Mouse (Mus musculus) stomach, postnatal 0 days (tissue): ENCODE measurements at regions not wholly inside any gene's neighbourhood (a gene's known extent, or its start where the extent isn't known, plus 50 kb on each side); places are given as distances from the start of the nearest gene placed in this dataset.

ENCODE experiments used
- ATAC-seq: fragments of 200-750 bp; cut with Nextera tagmentation; 2 replicates; pipeline ENCODE4 v1.8.0; 2017; ENCODE audit not compliant: low FRiP score, low TSS enrichment
- DNase-seq: peaks from one replicate; pipeline ENCODE4 v3.0.0-alpha.2; 2016; ENCODE audit warnings: low spot score
- H3K27ac ChIP-seq: fragments of 300-500 bp; sonication (generic); replicated peaks from 2 replicates; pipeline ENCODE4 v1.5.1; 2014; ENCODE audit warnings: mild to moderate bottlenecking, control low read depth
- H3K27me3 ChIP-seq: fragments of 300-500 bp; sonication (generic); 2 replicates; pipeline ENCODE4 v1.6.1; 2014; ENCODE audit warnings: low read length; ENCODE audit not compliant: control insufficient read depth, insufficient read depth
- H3K36me3 ChIP-seq: fragments of 300-500 bp; sonication (generic); 2 replicates; pipeline ENCODE4 v1.6.1; 2014; ENCODE audit warnings: low read length, mixed read lengths; ENCODE audit not compliant: control insufficient read depth, insufficient read depth
- H3K4me1 ChIP-seq: fragments of 300-500 bp; sonication (generic); replicated peaks from 2 replicates; pipeline ENCODE4 v1.6.1; 2014; ENCODE audit warnings: antibody characterized with exemption; ENCODE audit not compliant: control insufficient read depth, insufficient read depth
- H3K4me2 ChIP-seq: fragments of 300-500 bp; sonication (generic); replicated peaks from 2 replicates; pipeline ENCODE4 v1.6.1; 2014; ENCODE audit warnings: low read depth, mild to moderate bottlenecking, control low read depth, moderate library complexity
- H3K4me3 ChIP-seq: fragments of 300-500 bp; sonication (generic); 2 replicates; pipeline ENCODE4 v1.5.1; 2014; ENCODE audit warnings: low read depth, low read length, control low read depth
- H3K9ac ChIP-seq: fragments of 300-500 bp; sonication (generic); 2 replicates; pipeline ENCODE4 v1.6.1; 2014; ENCODE audit warnings: mild to moderate bottlenecking, low read length, control low read depth, mixed read lengths
- H3K9me3 ChIP-seq: fragments of 300-500 bp; sonication (generic); 2 replicates; pipeline ENCODE4 v1.6.1; 2016; ENCODE audit warnings: low read length; ENCODE audit not compliant: control insufficient read depth
- CTCF ChIP-seq: IDR thresholded peaks from 2 replicates; pipeline ENCODE4 v1.5.1; 2016; ENCODE audit warnings: antibody characterized with exemption, low read depth, mild to moderate bottlenecking, moderate library complexity
- EP300 ChIP-seq: optimal IDR thresholded peaks from 2 replicates; pipeline ENCODE3; 2016; ENCODE audit warnings: antibody characterized with exemption
- WGBS: fragments of 180-500 bp; shearing (Covaris S2); extraction: QIAGEN DNeasy Blood & Tissue Kit; methylation state at CpG from one replicate; pipeline ENCODE4 v1.1.7; 2014; 5-methylcytosine and 5-hydroxymethylcytosine counted together

GRCm38 (mm10) chr14:111738943-111739342, 64.0 kb downstream of the Slitrk5 start:
- whole genome bisulfite sequencing = 69% methylated on average over 5 of the region's 5 CpGs
- no peak overlapping the region for H3K27ac ChIP-seq
- no peaks in the 10 kb centered on the region for H3K27me3 ChIP-seq
- H3K4me1 ChIP-seq = no peaks in the 10 kb centered on the region
- no peak for TF ChIP-seq CTCF
- no peak for TF ChIP-seq EP300
- no peak overlapping the region for H3K4me3 ChIP-seq
- H3K9ac ChIP-seq = no peak overlapping the region
- H3K4me2 ChIP-seq = no peak overlapping the region
- no peak for ATAC-seq
- H3K36me3 ChIP-seq = no peaks in the 10 kb centered on the region
- no peak for DNase-seq
- H3K9me3 ChIP-seq = no peaks in the 10 kb centered on the region

- Histone ChIP-seq H3K9ac (no peak overlapping the region), H3K36me3 (no peaks in the 10 kb centered on the region), H3K4me2 (no peak overlapping the region), H3K27me3 (no peaks in the 10 kb centered on the region), H3K4me3 (no peak overlapping the region), H3K27ac (no peak overlapping the region), H3K9me3 (no peaks in the 10 kb centered on the region), H3K4me1 (no peaks in the 10 kb centered on the region)
- TF ChIP-seq CTCF (no peak), EP300 (no peak)
- 65% methylated on average over 4 of the region's 4 CpGs for WGBS
- ATAC-seq (no peak), DNase-seq (no peak)
Measured at GRCm38 (mm10) chr14:111763616-111764015, 88.7 kb downstream of the Slitrk5 start.

- Histone ChIP-seq H3K27me3 (no peaks in the 10 kb centered on the region), H3K9me3 (no peaks in the 10 kb centered on the region), H3K4me2 (no peak overlapping the region), H3K9ac (no peak overlapping the region), H3K4me3 (no peak overlapping the region), H3K27ac (no peak overlapping the region), H3K4me1 (no peaks in the 10 kb centered on the region), H3K36me3 (no peaks in the 10 kb centered on the region)
- no peak for ATAC-seq
- TF ChIP-seq EP300 (no peak), CTCF (peak; percentile 53)
- 68% methylated on average over 1 of the region's 1 CpGs for whole genome bisulfite sequencing
- no peak for DNase-seq
Measured at GRCm38 (mm10) chr14:111778152-111778551, 103.3 kb downstream of the Slitrk5 start.

GRCm38 (mm10) chr14:111808025-111808424, 133.1 kb downstream of the Slitrk5 start:
- ATAC-seq (no peak), DNase-seq (no peak)
- no peak overlapping the region for H3K9ac ChIP-seq
- no peak overlapping the region for H3K4me2 ChIP-seq
- no peak overlapping the region for H3K4me3 ChIP-seq
- no peak overlapping the region for H3K27ac ChIP-seq
- no peaks in the 10 kb centered on the region for H3K4me1 ChIP-seq
- no peaks in the 10 kb centered on the region for H3K27me3 ChIP-seq
- WGBS = 79% methylated on average over 1 of the region's 1 CpGs
- no peaks in the 10 kb centered on the region for H3K36me3 ChIP-seq
- no peaks in the 10 kb centered on the region for H3K9me3 ChIP-seq
- no peak for TF ChIP-seq EP300
- TF ChIP-seq CTCF = no peak

- H3K36me3 ChIP-seq = no peaks in the 10 kb centered on the region
- TF ChIP-seq CTCF (no peak), EP300 (no peak)
- no peak overlapping the region for H3K9ac ChIP-seq
- DNase-seq = no peak
- ATAC-seq = no peak
- H3K4me2 ChIP-seq = no peak overlapping the region
- H3K4me1 ChIP-seq = no peaks in the 10 kb centered on the region
- no peaks in the 10 kb centered on the region for H3K9me3 ChIP-seq
- 50% methylated on average over 1 of the region's 1 CpGs for WGBS
- H3K27ac ChIP-seq = no peak overlapping the region
- no peak overlapping the region for H3K4me3 ChIP-seq
- H3K27me3 ChIP-seq = no peaks in the 10 kb centered on the region
Measured at GRCm38 (mm10) chr14:111809871-111810270, 135.0 kb downstream of the Slitrk5 start.

GRCm38 (mm10) chr14:111822047-111822730, 147.3 kb downstream of the Slitrk5 start:
- no peaks in the 10 kb centered on the region for H3K36me3 ChIP-seq

More at GRCm38 (mm10) chr14:111822047-111822730, 147.3 kb downstream of the Slitrk5 start:
- H3K4me2 ChIP-seq = no peak overlapping the region
- no peaks in the 10 kb centered on the region for H3K4me1 ChIP-seq
- 75% methylated on average over 2 of the region's 2 CpGs for WGBS
- no peaks in the 10 kb centered on the region for H3K9me3 ChIP-seq
- no peak overlapping the region for H3K27ac ChIP-seq
- no peaks in the 10 kb centered on the region for H3K27me3 ChIP-seq
- ATAC-seq = no peak
- no peak overlapping the region for H3K4me3 ChIP-seq
- TF ChIP-seq EP300 (no peak), CTCF (no peak)
- no peak for DNase-seq
- H3K9ac ChIP-seq = no peak overlapping the region
